Mouse (Mus musculus) cortical plate, adult 2 months (tissue): ENCODE results near the gene Scd1.

Experiments
- CTCF ChIP-seq: fragments of 200-500 bp; IDR thresholded peaks from 2 replicates; pipeline ENCODE4 v1.5.1; 2011; ENCODE audit warnings: mild to moderate bottlenecking, control low read depth, low read length; ENCODE audit not compliant: insufficient read depth; ENCODE audit errors: extremely low read depth
- POLR2A ChIP-seq: fragments of 200-500 bp; IDR thresholded peaks from 2 replicates; pipeline ENCODE4 v1.6.1; 2011; ENCODE audit warnings: mild to moderate bottlenecking, low read length, control low read depth; ENCODE audit not compliant: insufficient read depth; ENCODE audit errors: extremely low read depth

DNA sequence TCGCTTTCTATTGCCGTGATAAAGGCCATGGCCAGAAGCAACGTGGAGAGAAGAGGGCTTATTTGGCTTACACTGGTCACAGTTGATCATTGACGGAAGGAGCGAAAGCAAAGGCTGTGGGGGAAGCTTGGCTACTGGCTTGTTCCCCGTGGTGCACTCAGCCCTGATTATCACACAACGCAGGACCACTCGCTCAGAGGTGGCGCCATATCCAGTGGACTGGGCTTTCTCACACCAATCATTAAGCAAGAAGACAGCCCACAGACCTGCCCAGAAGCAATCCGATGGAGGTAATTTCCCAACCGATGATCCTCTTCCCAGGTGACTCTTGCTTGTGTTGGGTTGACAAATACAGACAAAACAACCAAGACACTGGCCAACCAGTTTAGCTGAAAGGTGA, 11.9 kb upstream of the Scd1 start:
- TF ChIP-seq CTCF (no peak), POLR2A (no peak)
